24 mouse cellular contexts compared by ENCODE assay signal in the genomic region with DNA sequence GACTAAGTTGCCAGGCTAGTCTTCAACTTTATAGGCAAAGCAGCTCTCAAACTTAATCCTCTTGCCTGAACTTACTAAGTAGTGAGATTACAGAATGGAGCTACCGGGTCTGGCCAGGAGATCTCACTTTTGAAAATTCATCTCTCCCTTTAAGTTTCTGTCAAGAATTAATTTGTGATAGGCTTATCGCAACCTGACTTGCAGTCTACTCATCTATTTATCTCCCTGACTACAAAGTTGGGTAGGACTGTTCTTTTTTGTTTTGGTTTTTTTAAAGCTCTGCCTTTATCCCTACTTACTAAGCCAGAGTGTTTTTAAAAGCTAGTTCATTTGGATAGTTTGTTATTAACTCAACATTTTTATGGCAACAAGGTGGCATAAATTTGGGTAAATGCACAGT. TPM values are rescaled to one million over a fixed set of nuclear protein-coding genes. Genes with fewer than 3 reads are reported as not detected.
DNase-seq lines count a peak whose midpoint lies in the region; ATAC-seq and TF ChIP-seq lines count a peak whose summit lies in the region.
"Had no signal": no experiment of that assay in that cellular context is flagged by ENCODE, and none has a peak within 500 bp of the region (broad histone marks: within the 10 kb centered on the region; RNA-seq: fewer than 3 reads in every experiment).

No protein-coding gene starts in this region.

- no peak overlapping the region; the same call in 1 of the 2 replicates for H3K27ac ChIP-seq in MEL (ENCODE audit: control insufficient read depth, low read depth, low read length)
- H3K27ac ChIP-seq in liver, embryonic 15.5 days (replicated peaks): peak overlapping the region; percentile 93
- H3K27ac ChIP-seq: embryonic facial prominence, embryonic 10.5 days; forebrain, embryonic 12.5 days; heart, embryonic 13.5 days; hindbrain, embryonic 12.5 days had no signal

- H3K4me1 ChIP-seq in MEL (ENCODE audit: control insufficient read depth in 1 of 2, insufficient read depth in 2 of 2, low read length in 2 of 2): peaks cover 7 to 12% of the 10 kb centered on the region in 2 experiments
- H3K4me1 ChIP-seq in liver, embryonic 15.5 days (replicated peaks): peaks cover 60% of the 10 kb centered on the region
- H3K4me1 ChIP-seq: embryonic facial prominence, embryonic 10.5 days; forebrain, embryonic 12.5 days; heart, embryonic 13.5 days; hindbrain, embryonic 12.5 days had no signal

- ATAC-seq in erythroid progenitor cell, adult 5-6 weeks (replicated peaks; ENCODE audit: low FRiP score, poor library complexity, severe bottlenecking): 0 out of 2 replicates have a peak, but pooled peaks have one; percentile 23
- ATAC-seq in liver, embryonic 15.5 days (ENCODE audit: insufficient read depth): no peak
- ATAC-seq in megakaryocyte-erythroid progenitor cell, adult 5-6 weeks (replicated peaks; ENCODE audit: low FRiP score, low TSS enrichment, poor library complexity, severe bottlenecking): peak; percentile 52
- ATAC-seq: activated CD4-positive, CD25-positive, alpha-beta regulatory T cell, adult 4 months; forebrain, embryonic 16.5 days; hindbrain, embryonic 16.5 days; Patski had no signal

- no peak overlapping the region for H3K4me3 ChIP-seq in MEL (ENCODE audit: control insufficient read depth in 1 of 2, insufficient read depth in 1 of 2, low read depth in 2 of 2, low read length in 2 of 2)
- H3K4me3 ChIP-seq in liver, embryonic 15.5 days (replicated peaks): no peak overlapping the region
- H3K4me3 ChIP-seq: embryonic facial prominence, embryonic 10.5 days; forebrain, embryonic 12.5 days; heart, embryonic 13.5 days; hindbrain, embryonic 12.5 days had no signal

- no peak for TF ChIP-seq RAD21 in MEL (IDR thresholded peaks at IDR 0.05; ENCODE audit: low read depth, low read length)

- DNase-seq in MEL (ENCODE audit: low read depth, low spot score): peak; percentile 30
- no peak for DNase-seq in thymus, postnatal 36 days
- no peak for DNase-seq in gastrocnemius, postnatal 14 days
- no peak for DNase-seq in ovary, postnatal 36 days (ENCODE audit: low spot score)
- DNase-seq: adrenal gland, postnatal 14 days; cerebellum, adult 11-12 months; cerebellum, adult 9-11 months; gastrocnemius, postnatal 36 days; heart, adult 11 months; heart, postnatal 4 days had no signal

- peaks cover 0 to 33% of the 10 kb centered on the region in 2 experiments; a peak in 2 of 4 replicates for H3K36me3 ChIP-seq in MEL (ENCODE audit: control insufficient read depth in 1 of 2, insufficient read depth in 2 of 2, low read length in 2 of 2)
- peaks cover 5% of the 10 kb centered on the region; the same call in 1 of the 2 replicates for H3K36me3 ChIP-seq in liver, embryonic 15.5 days (replicated peaks)

- no peaks in the 10 kb centered on the region for H3K9me3 ChIP-seq in MEL (replicated peaks; ENCODE audit: insufficient read depth, low read length)
- H3K9me3 ChIP-seq in liver, embryonic 15.5 days (replicated peaks): no peaks in the 10 kb centered on the region
- H3K9me3 ChIP-seq: embryonic facial prominence, embryonic 10.5 days; heart, embryonic 13.5 days; hindbrain, embryonic 12.5 days had no signal

- 34% methylated on average over 2 of the region's 2 CpGs for WGBS in liver, embryonic 15.5 days (ENCODE audit: insufficient replicate concordance)

- no peak for TF ChIP-seq CTCF in MEL (IDR thresholded peaks at IDR 0.05 in 2 of 3, conservative IDR thresholded peaks at IDR 0.05 in 1 of 3; ENCODE audit: control insufficient read depth in 1 of 3, insufficient read depth in 1 of 3, low read depth in 2 of 3, low read length in 3 of 3, poor library complexity in 1 of 3, severe bottlenecking in 1 of 3)

- no peaks in the 10 kb centered on the region for H3K79me2 ChIP-seq in MEL (ENCODE audit: control insufficient read depth, insufficient read depth, low read length, poor library complexity)

- H3K9ac ChIP-seq in MEL (ENCODE audit: control insufficient read depth, low read depth, low read length, poor library complexity, severe bottlenecking): no peak overlapping the region
- no peak overlapping the region for H3K9ac ChIP-seq in liver, embryonic 15.5 days
- H3K9ac ChIP-seq: forebrain, embryonic 12.5 days; heart, embryonic 13.5 days; hindbrain, embryonic 12.5 days had no signal

- no peaks in the 10 kb centered on the region for H3K27me3 ChIP-seq in MEL (ENCODE audit: control insufficient read depth in 1 of 2, insufficient read depth in 2 of 2, low read length in 2 of 2)
- H3K27me3 ChIP-seq in liver, embryonic 15.5 days: no peaks in the 10 kb centered on the region
- H3K27me3 ChIP-seq: forebrain, embryonic 12.5 days; heart, embryonic 13.5 days; hindbrain, embryonic 12.5 days; Patski had no signal

- intact Hi-C loops in gastrocnemius, postnatal 14 days (cut with DNase I; ENCODE audit: low total_unique reads): no loop called here

- peak overlapping the region; percentile 48 for H3K4me2 ChIP-seq in liver, embryonic 15.5 days
- H3K4me2 ChIP-seq: forebrain, embryonic 12.5 days; heart, embryonic 13.5 days; hindbrain, embryonic 12.5 days had no signal

- TF ChIP-seq POLR2A in MEL (IDR thresholded peaks at IDR 0.05; ENCODE audit: control insufficient read depth in 1 of 2, insufficient read depth in 1 of 2, low read depth in 1 of 2, low read length in 2 of 2, poor library complexity in 1 of 2): no peak

- peak; percentile 61 to 62; a peak in 3 of 4 replicates for TF ChIP-seq EP300 in MEL (IDR thresholded peaks at IDR 0.05; ENCODE audit: low read depth in 1 of 2, low read length in 2 of 2)

TF ChIP-seq in MEL, 35 proteins besides CTCF, POLR2A, EP300 and RAD21:
- TF ChIP-seq ZNF384 (IDR thresholded peaks at IDR 0.05; ENCODE audit: low read depth, low read length): peak; percentile 66
- no peak for TF ChIP-seq ZKSCAN1 (IDR thresholded peaks at IDR 0.05; ENCODE audit: low read depth, low read length)
- TF ChIP-seq HCFC1 (IDR thresholded peaks at IDR 0.05; ENCODE audit: low read depth, low read length): no peak
- TF ChIP-seq MAX (IDR thresholded peaks at IDR 0.05; ENCODE audit: low read length): no peak
- TF ChIP-seq USF1 (IDR thresholded peaks at IDR 0.05; ENCODE audit: low read depth, low read length): no peak
- no peak for TF ChIP-seq TBP (IDR thresholded peaks at IDR 0.05; ENCODE audit: low read depth, low read length)
- TF ChIP-seq UBTF (IDR thresholded peaks at IDR 0.05; ENCODE audit: borderline replicate concordance, insufficient read depth, low read depth, low read length): no peak
- no peak for TF ChIP-seq CHD2 (IDR thresholded peaks at IDR 0.05; ENCODE audit: low read length)
- TF ChIP-seq TCF12 (IDR thresholded peaks at IDR 0.05; ENCODE audit: low read depth, low read length): peak; percentile 76
- peak; percentile 74 for TF ChIP-seq GATA1 (IDR thresholded peaks at IDR 0.05; ENCODE audit: low read depth, low read length)
- peak; percentile 65; the same call in 1 of the 2 replicates for TF ChIP-seq RCOR1 (IDR thresholded peaks at IDR 0.05; ENCODE audit: low read depth, low read length)
TF ChIP-seq in MEL: peak in this region for 4.

RNA-seq across cellular contexts. Expression of gene Sgpl1, which starts 23.0 kb away (rescaled TPM):
- total RNA-seq in MEL (2012; rRNA removed): 7.9 and 8.7 TPM in 2 replicates
- 10 to 100 TPM in 1 of 2 experiments, not detected in 1; 11.7 TPM for polyA plus RNA-seq in MEL (2012; ENCODE audit: insufficient read depth in 1 of 2, insufficient read length in 2 of 2, low read depth in 1 of 2, low replicate concordance in 2 of 2, missing spikeins in 1 of 2)
- 23.9 and 33.9 TPM in 2 replicates for total RNA-seq in erythroid progenitor cell, adult 5-6 weeks (2015; ENCODE audit: low replicate concordance)
- total RNA-seq in erythroid progenitor cell, adult 5-6 weeks (2017; ENCODE audit: low replicate concordance): 11.9 and 24.0 TPM in 2 replicates
- polyA plus RNA-seq in liver, embryonic 15.5 days (2015; fragmentation: Nextera tagmentation; extraction: Ambion mirVana): 17.8 and 19.3 TPM in 2 replicates
- total RNA-seq in megakaryocyte-erythroid progenitor cell, adult 5-6 weeks (2014; fragmentation: Nextera tagmentation): 18.2 and 34.1 TPM in 2 replicates
- 7.0 and 25.2 TPM in 2 replicates for total RNA-seq in megakaryocyte-erythroid progenitor cell, adult 5-6 weeks (2017)
- 10 to 100 TPM; 11.3 to 14.6 TPM for total RNA-seq in gastrocnemius, postnatal 14 days (2021)

RNA-seq across cellular contexts. Expression of gene Pcbd1, which starts 35.3 kb away (rescaled TPM):
- total RNA-seq in MEL (2012; rRNA removed): not detected in 2 replicates
- polyA plus RNA-seq in MEL (2012; ENCODE audit: insufficient read depth in 1 of 2, insufficient read length in 2 of 2, low read depth in 1 of 2, low replicate concordance in 2 of 2, missing spikeins in 1 of 2): not detected
- 9.4 TPM in 1 of 2 replicates, not detected in the other for total RNA-seq in erythroid progenitor cell, adult 5-6 weeks (2015; ENCODE audit: low replicate concordance)
- not detected in 2 replicates for total RNA-seq in erythroid progenitor cell, adult 5-6 weeks (2017; ENCODE audit: low replicate concordance)
- 177 and 186 TPM in 2 replicates for polyA plus RNA-seq in liver, embryonic 15.5 days (2015; fragmentation: Nextera tagmentation; extraction: Ambion mirVana)
- total RNA-seq in megakaryocyte-erythroid progenitor cell, adult 5-6 weeks (2014; fragmentation: Nextera tagmentation): 6.0 and 9.8 TPM in 2 replicates
- total RNA-seq in megakaryocyte-erythroid progenitor cell, adult 5-6 weeks (2017): 1.9 TPM in 1 of 2 replicates, not detected in the other
- total RNA-seq in gastrocnemius, postnatal 14 days (2021): 1 to 10 TPM; 1.3 to 2.6 TPM
- polyA plus RNA-seq: activated CD4-positive, CD25-positive, alpha-beta regulatory T cell, adult 4 months had no signal

RNA-seq across cellular contexts. Expression of gene Tbata, which starts 47.3 kb away (rescaled TPM):
- total RNA-seq in MEL (2012; rRNA removed): not detected in 2 replicates
- polyA plus RNA-seq in MEL (2012; ENCODE audit: insufficient read depth in 1 of 2, insufficient read length in 2 of 2, low read depth in 1 of 2, low replicate concordance in 2 of 2, missing spikeins in 1 of 2): not detected
- total RNA-seq in erythroid progenitor cell, adult 5-6 weeks (2015; ENCODE audit: low replicate concordance): not detected in 2 replicates
- not detected in 2 replicates for total RNA-seq in erythroid progenitor cell, adult 5-6 weeks (2017; ENCODE audit: low replicate concordance)
- polyA plus RNA-seq in liver, embryonic 15.5 days (2015; fragmentation: Nextera tagmentation; extraction: Ambion mirVana): not detected in 2 replicates
- not detected in 2 replicates for total RNA-seq in megakaryocyte-erythroid progenitor cell, adult 5-6 weeks (2014; fragmentation: Nextera tagmentation)
- total RNA-seq in megakaryocyte-erythroid progenitor cell, adult 5-6 weeks (2017): not detected in 2 replicates
- total RNA-seq in gastrocnemius, postnatal 14 days (2021): not detected
- total RNA-seq: adrenal gland, adult 18-20 months; adrenal gland, postnatal 14 days; gastrocnemius, adult 18-20 months; heart, postnatal 4 days had no signal
- polyA plus RNA-seq: activated CD4-positive, CD25-positive, alpha-beta regulatory T cell, adult 4 months; C2C12; heart, embryonic 13.5 days; Patski had no signal
